Mouse (Mus musculus): ENCODE measurements around the gene Taar8c. TPM values are rescaled to one million over a fixed set of nuclear protein-coding genes. Genes with fewer than 3 reads are reported as not detected.

Gene Taar8c
- not detected in 2 replicates for polyA plus RNA-seq (2015; fragmentation: Nextera tagmentation; extraction: Ambion mirVana)

DNA sequence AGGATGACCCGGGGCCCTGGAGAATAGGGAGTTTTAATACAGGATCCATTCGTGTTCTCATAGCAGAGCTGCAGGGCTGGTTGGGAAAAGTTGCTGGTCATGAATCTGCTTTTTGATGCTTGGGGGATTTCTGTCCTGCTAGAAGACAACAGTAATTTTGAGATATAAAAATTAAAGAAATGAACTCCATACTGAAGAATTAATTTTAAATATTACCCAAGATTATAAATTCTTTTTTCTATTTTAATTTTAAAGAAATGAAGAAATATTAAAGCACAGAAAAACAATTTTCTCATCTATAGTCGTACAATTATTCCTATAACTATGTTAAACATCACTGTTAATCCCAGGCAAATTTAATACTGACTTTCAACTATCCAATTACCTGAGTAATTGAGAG is at the start of gene Taar8c:
Gene Taar8c, minus strand, starts transcription at position 101 of the 400 bp plus-strand sequence.

GRCm38 (mm10) chr10:24149135-24149781 is 47.5 kb upstream of the Taar8c start, which contains the start of gene Stx7:
Gene Stx7, plus strand, starts transcription at chr10:24149302.

GRCm38 (mm10) chr10:24109434-24109833 is 7.7 kb upstream of the Taar8c start, which contains the start of gene Taar9:
Gene Taar9, minus strand, starts transcription at chr10:24109534.

GRCm38 (mm10) chr10:24092194-24092593 is 9.5 kb downstream of the Taar8c start, which contains the start of gene Taar8b:
Gene Taar8b, minus strand, starts transcription at chr10:24092294.

DNA sequence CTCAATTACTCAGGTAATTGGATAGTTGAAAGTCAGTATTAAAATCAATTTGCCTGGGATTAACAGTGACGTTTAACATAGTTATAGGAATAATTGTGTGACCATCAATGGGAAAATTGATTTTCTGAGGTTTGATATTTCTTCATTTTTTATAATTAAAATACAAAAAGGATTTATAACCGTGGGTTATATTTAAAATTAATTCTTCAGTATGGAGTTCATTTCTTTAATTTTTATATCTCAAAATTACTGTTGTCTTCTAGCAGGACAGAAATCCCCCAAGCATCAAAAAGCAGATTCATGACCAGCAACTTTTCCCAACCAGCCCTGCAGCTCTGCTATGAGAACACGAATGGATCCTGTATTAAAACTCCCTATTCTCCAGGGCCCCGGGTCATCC is 25.5 kb downstream of the Taar8c start, which contains the start of gene Taar8a:
Gene Taar8a, plus strand, starts transcription at position 301 of the 400 bp plus-strand sequence.

Other genes with a start within 250 kb of the Taar8c start
- gene Vnn1, start 207.2 kb downstream of the Taar8c start, polyA plus RNA-seq (2015; fragmentation: Nextera tagmentation; extraction: Ambion mirVana), result 0.97 and 1.1 TPM in 2 replicates
- gene Taar1, start 181.6 kb downstream of the Taar8c start, polyA plus RNA-seq (2015; fragmentation: Nextera tagmentation; extraction: Ambion mirVana), result not detected in 2 replicates
- gene Taar2, start 163.3 kb downstream of the Taar8c start, polyA plus RNA-seq (2015; fragmentation: Nextera tagmentation; extraction: Ambion mirVana), result not detected in 2 replicates
- gene Taar3, start 152.4 kb downstream of the Taar8c start, polyA plus RNA-seq (2015; fragmentation: Nextera tagmentation; extraction: Ambion mirVana), result not detected in 2 replicates
- not detected in 2 replicates for gene Taar4, start 141.4 kb downstream of the Taar8c start, polyA plus RNA-seq (2015; fragmentation: Nextera tagmentation; extraction: Ambion mirVana)
- gene Taar5, start 131.2 kb downstream of the Taar8c start, polyA plus RNA-seq (2015; fragmentation: Nextera tagmentation; extraction: Ambion mirVana), result not detected in 2 replicates
- gene Taar6, start 116.3 kb downstream of the Taar8c start, polyA plus RNA-seq (2015; fragmentation: Nextera tagmentation; extraction: Ambion mirVana), result not detected in 2 replicates
- gene Taar7a, start 108.4 kb downstream of the Taar8c start, polyA plus RNA-seq (2015; fragmentation: Nextera tagmentation; extraction: Ambion mirVana), result not detected in 2 replicates
- not detected in 2 replicates for gene Taar7b, start 102.0 kb downstream of the Taar8c start, polyA plus RNA-seq (2015; fragmentation: Nextera tagmentation; extraction: Ambion mirVana)
- gene Taar7d, start 74.7 kb downstream of the Taar8c start, polyA plus RNA-seq (2015; fragmentation: Nextera tagmentation; extraction: Ambion mirVana), result not detected in 2 replicates
- not detected in 2 replicates for gene Taar7e, start 64.3 kb downstream of the Taar8c start, polyA plus RNA-seq (2015; fragmentation: Nextera tagmentation; extraction: Ambion mirVana)
- gene Taar7f, start 52.4 kb downstream of the Taar8c start, polyA plus RNA-seq (2015; fragmentation: Nextera tagmentation; extraction: Ambion mirVana), result not detected in 2 replicates
- not detected in 2 replicates for gene Taar8a, start 25.4 kb downstream of the Taar8c start, polyA plus RNA-seq (2015; fragmentation: Nextera tagmentation; extraction: Ambion mirVana)
- gene Taar8b, start 9.6 kb downstream of the Taar8c start, polyA plus RNA-seq (2015; fragmentation: Nextera tagmentation; extraction: Ambion mirVana), result not detected in 2 replicates
- gene Taar9, start 7.6 kb upstream of the Taar8c start, polyA plus RNA-seq (2015; fragmentation: Nextera tagmentation; extraction: Ambion mirVana), result not detected in 2 replicates
- gene Stx7, start 47.4 kb upstream of the Taar8c start, polyA plus RNA-seq (2015; fragmentation: Nextera tagmentation; extraction: Ambion mirVana), result 33.8 and 42.4 TPM in 2 replicates
- 0.35 and 0.61 TPM in 2 replicates for gene Moxd1, start 121.6 kb upstream of the Taar8c start, polyA plus RNA-seq (2015; fragmentation: Nextera tagmentation; extraction: Ambion mirVana)

Data from spleen, postnatal 0 days (tissue).